Mouse (Mus musculus): ENCODE data around the gene Fscn1. TPM values are rescaled to one million over a fixed set of nuclear protein-coding genes. Genes with fewer than 3 reads are reported as not detected.

Gene Fscn1
- polyA plus RNA-seq, 1 experiment from 2014 or later, result 155 TPM

- peaks cover 21% of the 10 kb centered on the region for H3K4me1 ChIP-seq
- H3K27ac ChIP-seq (replicated peaks), result peak overlapping the region; percentile 54
- no peaks in the 10 kb centered on the region for H3K27me3 ChIP-seq (replicated peaks)
- no peak overlapping the region for H3K4me3 ChIP-seq
- no peak for ATAC-seq (ENCODE audit: extremely low read depth, insufficient number of reproducible peaks, low FRiP score, low TSS enrichment)
- 29% methylated on average over 5 of the region's 5 CpGs for WGBS
- H3K9me3 ChIP-seq, result no peaks in the 10 kb centered on the region
- H3K4me2 ChIP-seq, result no peak overlapping the region
- H3K9ac ChIP-seq, result no peak overlapping the region
- peaks cover 25% of the 10 kb centered on the region for H3K36me3 ChIP-seq
Observed at GRCm38 (mm10) chr5:142976516-142976915, 16.4 kb downstream of the Fscn1 start.

GRCm38 (mm10) chr5:142982046-142982801, 22.1 kb downstream of the Fscn1 start:
- H3K9me3 ChIP-seq, result no peaks in the 10 kb centered on the region
- H3K4me2 ChIP-seq, result no peak overlapping the region
- H3K36me3 ChIP-seq, result no peaks in the 10 kb centered on the region
- no peak for ATAC-seq (ENCODE audit: extremely low read depth, insufficient number of reproducible peaks, low FRiP score, low TSS enrichment)
- peak overlapping the region; percentile 24; the same call in 1 of the 2 replicates for H3K9ac ChIP-seq
- WGBS, result 54% methylated on average over 16 of the region's 16 CpGs
- peak overlapping the region; percentile 62 for H3K27ac ChIP-seq (replicated peaks)
- peaks cover 12% of the 10 kb centered on the region; the same call in 1 of the 2 replicates for H3K4me1 ChIP-seq
- no peak overlapping the region for H3K4me3 ChIP-seq
- H3K27me3 ChIP-seq (replicated peaks), result no peaks in the 10 kb centered on the region

GRCm38 (mm10) chr5:142983174-142983573, 23.0 kb downstream of the Fscn1 start:
- no peak for ATAC-seq (ENCODE audit: extremely low read depth, insufficient number of reproducible peaks, low FRiP score, low TSS enrichment)
- 43% methylated on average over 8 of the region's 8 CpGs for WGBS
- H3K9ac ChIP-seq, result no peak overlapping the region
- no peak overlapping the region for H3K4me3 ChIP-seq
- no peaks in the 10 kb centered on the region for H3K9me3 ChIP-seq
- no peak overlapping the region for H3K4me2 ChIP-seq
- no peaks in the 10 kb centered on the region for H3K36me3 ChIP-seq
- peaks cover 12% of the 10 kb centered on the region; the same call in 1 of the 2 replicates for H3K4me1 ChIP-seq
- 0 out of 2 replicates have a peak overlapping the region, but pooled peaks have one; percentile 12 for H3K27ac ChIP-seq (replicated peaks)
- no peaks in the 10 kb centered on the region for H3K27me3 ChIP-seq (replicated peaks)

- Histone ChIP-seq H3K9me3 (no peaks in the 10 kb centered on the region), H3K4me3 (no peak overlapping the region), H3K9ac (no peak overlapping the region), H3K4me2 (no peak overlapping the region), H3K36me3 (no peaks in the 10 kb centered on the region), H3K27ac (replicated peaks) (no peak overlapping the region), H3K27me3 (replicated peaks) (no peaks in the 10 kb centered on the region), H3K4me1 (peaks cover 16% of the 10 kb centered on the region)
- no peak for ATAC-seq (ENCODE audit: extremely low read depth, insufficient number of reproducible peaks, low FRiP score, low TSS enrichment)
- 73% methylated on average over 10 of the region's 10 CpGs for WGBS
Observed at GRCm38 (mm10) chr5:142984271-142984670, 24.1 kb downstream of the Fscn1 start.

GRCm38 (mm10) chr5:142988520-142988919, 28.4 kb downstream of the Fscn1 start:
- no peaks in the 10 kb centered on the region for H3K27me3 ChIP-seq (replicated peaks)
- ATAC-seq (ENCODE audit: extremely low read depth, insufficient number of reproducible peaks, low FRiP score, low TSS enrichment), result no peak
- H3K4me3 ChIP-seq, result no peak overlapping the region
- H3K9me3 ChIP-seq, result no peaks in the 10 kb centered on the region
- H3K4me2 ChIP-seq, result no peak overlapping the region
- 78% methylated on average over 5 of the region's 5 CpGs for WGBS
- H3K4me1 ChIP-seq, result peaks cover 4% of the 10 kb centered on the region; the same call in 1 of the 2 replicates
- H3K27ac ChIP-seq (replicated peaks), result no peak overlapping the region
- no peak overlapping the region for H3K9ac ChIP-seq
- peaks cover 35% of the 10 kb centered on the region for H3K36me3 ChIP-seq

GRCm38 (mm10) chr5:142989167-142989566, 29.0 kb downstream of the Fscn1 start:
- Histone ChIP-seq H3K4me3 (no peak overlapping the region), H3K4me1 (peaks cover 4% of the 10 kb centered on the region; the same call in 1 of the 2 replicates), H3K27me3 (replicated peaks) (no peaks in the 10 kb centered on the region), H3K9me3 (no peaks in the 10 kb centered on the region), H3K36me3 (peaks cover 41% of the 10 kb centered on the region), H3K4me2 (no peak overlapping the region), H3K9ac (no peak overlapping the region), H3K27ac (replicated peaks) (no peak overlapping the region)
- 80% methylated on average over 3 of the region's 3 CpGs for WGBS
- ATAC-seq (ENCODE audit: extremely low read depth, insufficient number of reproducible peaks, low FRiP score, low TSS enrichment), result no peak

- no peak overlapping the region for H3K4me2 ChIP-seq
- H3K27ac ChIP-seq (replicated peaks), result no peak overlapping the region
- WGBS, result 81% methylated on average over 2 of the region's 2 CpGs
- H3K9ac ChIP-seq, result no peak overlapping the region
- H3K9me3 ChIP-seq, result no peaks in the 10 kb centered on the region
- no peaks in the 10 kb centered on the region for H3K27me3 ChIP-seq (replicated peaks)
- no peak for ATAC-seq (ENCODE audit: extremely low read depth, insufficient number of reproducible peaks, low FRiP score, low TSS enrichment)
- peaks cover 55% of the 10 kb centered on the region for H3K36me3 ChIP-seq
- H3K4me3 ChIP-seq, result no peak overlapping the region
- H3K4me1 ChIP-seq, result peaks cover 20% of the 10 kb centered on the region
Observed at GRCm38 (mm10) chr5:142994746-142995145, 34.6 kb downstream of the Fscn1 start.

- Histone ChIP-seq H3K9ac (peak overlapping the region; percentile 57; the same call in 1 of the 2 replicates), H3K9me3 (no peaks in the 10 kb centered on the region), H3K4me3 (no peak overlapping the region), H3K27me3 (replicated peaks) (no peaks in the 10 kb centered on the region), H3K27ac (replicated peaks) (peak overlapping the region; percentile 77), H3K4me2 (no peak overlapping the region), H3K4me1 (peaks cover 48% of the 10 kb centered on the region), H3K36me3 (peaks cover 33% of the 10 kb centered on the region)
- no peak for ATAC-seq (ENCODE audit: extremely low read depth, insufficient number of reproducible peaks, low FRiP score, low TSS enrichment)
- WGBS, result 70% methylated on average over 9 of the region's 9 CpGs
Observed at GRCm38 (mm10) chr5:142997526-142997925, 37.4 kb downstream of the Fscn1 start.

- WGBS, result 47% methylated on average over 2 of the region's 2 CpGs
- Histone ChIP-seq H3K27ac (replicated peaks) (peak overlapping the region; percentile 77), H3K36me3 (peaks cover 26% of the 10 kb centered on the region), H3K9ac (peak overlapping the region; percentile 57; the same call in 1 of the 2 replicates), H3K4me3 (no peak overlapping the region), H3K4me2 (no peak overlapping the region), H3K4me1 (peaks cover 54% of the 10 kb centered on the region), H3K9me3 (no peaks in the 10 kb centered on the region), H3K27me3 (replicated peaks) (no peaks in the 10 kb centered on the region)
- no peak for ATAC-seq (ENCODE audit: extremely low read depth, insufficient number of reproducible peaks, low FRiP score, low TSS enrichment)
Observed at GRCm38 (mm10) chr5:142998171-142998570, 38.0 kb downstream of the Fscn1 start.

GRCm38 (mm10) chr5:143000091-143000490, 39.9 kb downstream of the Fscn1 start:
- Histone ChIP-seq H3K9me3 (no peaks in the 10 kb centered on the region), H3K4me3 (no peak overlapping the region), H3K4me2 (peak overlapping the region; percentile 39), H3K27me3 (replicated peaks) (no peaks in the 10 kb centered on the region), H3K27ac (replicated peaks) (peak overlapping the region; percentile 89), H3K36me3 (peaks cover 15% of the 10 kb centered on the region), H3K9ac (peak overlapping the region; percentile 64), H3K4me1 (peaks cover 54% of the 10 kb centered on the region)
- no peak for ATAC-seq (ENCODE audit: extremely low read depth, insufficient number of reproducible peaks, low FRiP score, low TSS enrichment)
- 22% methylated on average over 4 of the region's 4 CpGs for WGBS

- peaks cover 54% of the 10 kb centered on the region for H3K4me1 ChIP-seq
- H3K9ac ChIP-seq, result peak overlapping the region; percentile 64
- WGBS, result 46% methylated on average over 9 of the region's 9 CpGs
- peak overlapping the region; percentile 89 for H3K27ac ChIP-seq (replicated peaks)
- H3K4me2 ChIP-seq, result peak overlapping the region; percentile 39
- H3K36me3 ChIP-seq, result peaks cover 13% of the 10 kb centered on the region
- ATAC-seq (ENCODE audit: extremely low read depth, insufficient number of reproducible peaks, low FRiP score, low TSS enrichment), result peak; percentile 53; the same call in 1 of the 2 replicates
- H3K4me3 ChIP-seq, result no peak overlapping the region
- no peaks in the 10 kb centered on the region for H3K9me3 ChIP-seq
- no peaks in the 10 kb centered on the region for H3K27me3 ChIP-seq (replicated peaks)
Observed at GRCm38 (mm10) chr5:143000654-143001500, 40.7 kb downstream of the Fscn1 start.
